Mouse (Mus musculus): ENCODE measurements around the gene Fan1. TPM values are rescaled to one million over a fixed set of nuclear protein-coding genes. Genes with fewer than 3 reads are reported as not detected.

Gene Fan1
- polyA plus RNA-seq, 2 experiments, result 0.70 to 1.1 TPM

GRCm38 (mm10) chr7:64357405-64357804 is 16.5 kb downstream of the Fan1 start:
- ATAC-seq (ENCODE audit: insufficient read depth) (no peak), DNase-seq (ENCODE audit: low read depth in 3 of 3, low spot score in 3 of 3) (no peak)
- no peaks in the 10 kb centered on the region for H3K27me3 ChIP-seq (ENCODE audit: control insufficient read depth, insufficient read depth, low read length)
- H3K36me3 ChIP-seq (replicated peaks; ENCODE audit: control insufficient read depth, insufficient read depth, low read depth), result no peaks in the 10 kb centered on the region; the same call in 1 of the 2 replicates
- no peak overlapping the region for H3K27ac ChIP-seq
- H3K9me3 ChIP-seq (ENCODE audit: control insufficient read depth, low read length), result no peaks in the 10 kb centered on the region
- no peak overlapping the region for H3K9ac ChIP-seq (replicated peaks)
- WGBS (ENCODE audit: insufficient replicate concordance), result 87% methylated on average over 9 of the region's 9 CpGs
- H3K4me1 ChIP-seq (replicated peaks; ENCODE audit: control insufficient read depth in 2 of 2, insufficient read depth in 2 of 2, low read length in 1 of 2), result no peaks in the 10 kb centered on the region
- H3K4me2 ChIP-seq (ENCODE audit: low read depth), result no peak overlapping the region
- H3K4me3 ChIP-seq (ENCODE audit: insufficient read depth in 1 of 2, low read depth in 2 of 2, low read length in 2 of 2), result no peak overlapping the region
- TF ChIP-seq CTCF (IDR thresholded peaks at IDR 0.05; ENCODE audit: low read depth) (no peak), EP300 (IDR thresholded peaks at IDR 0.05; ENCODE audit: low read depth) (no peak)

GRCm38 (mm10) chr7:64356661-64357060 is 17.2 kb downstream of the Fan1 start:
- DNase-seq (ENCODE audit: low read depth in 3 of 3, low spot score in 3 of 3) (no peak), ATAC-seq (ENCODE audit: insufficient read depth) (no peak)
- H3K36me3 ChIP-seq (replicated peaks; ENCODE audit: control insufficient read depth, insufficient read depth, low read depth), result no peaks in the 10 kb centered on the region; the same call in 1 of the 2 replicates
- H3K4me2 ChIP-seq (ENCODE audit: low read depth), result no peak overlapping the region
- H3K9me3 ChIP-seq (ENCODE audit: control insufficient read depth, low read length), result no peaks in the 10 kb centered on the region
- TF ChIP-seq CTCF (IDR thresholded peaks at IDR 0.05; ENCODE audit: low read depth), result no peak
- no peak for TF ChIP-seq EP300 (IDR thresholded peaks at IDR 0.05; ENCODE audit: low read depth)
- H3K9ac ChIP-seq (replicated peaks), result no peak overlapping the region
- no peaks in the 10 kb centered on the region for H3K27me3 ChIP-seq (ENCODE audit: control insufficient read depth, insufficient read depth, low read length)
- no peak overlapping the region for H3K4me3 ChIP-seq (ENCODE audit: insufficient read depth in 1 of 2, low read depth in 2 of 2, low read length in 2 of 2)
- H3K4me1 ChIP-seq (replicated peaks; ENCODE audit: control insufficient read depth in 2 of 2, insufficient read depth in 2 of 2, low read length in 1 of 2), result no peaks in the 10 kb centered on the region
- no peak overlapping the region for H3K27ac ChIP-seq
- WGBS (ENCODE audit: insufficient replicate concordance), result 75% methylated on average over 5 of the region's 5 CpGs

GRCm38 (mm10) chr7:64354206-64354605 is 19.7 kb downstream of the Fan1 start:
- H3K9me3 ChIP-seq (ENCODE audit: control insufficient read depth, low read length), result no peaks in the 10 kb centered on the region
- TF ChIP-seq EP300 (IDR thresholded peaks at IDR 0.05; ENCODE audit: low read depth) (no peak), CTCF (IDR thresholded peaks at IDR 0.05; ENCODE audit: low read depth) (no peak)
- H3K27me3 ChIP-seq (ENCODE audit: control insufficient read depth, insufficient read depth, low read length), result no peaks in the 10 kb centered on the region
- no peak overlapping the region for H3K4me3 ChIP-seq (ENCODE audit: insufficient read depth in 1 of 2, low read depth in 2 of 2, low read length in 2 of 2)
- WGBS (ENCODE audit: insufficient replicate concordance), result 68% methylated on average over 14 of the region's 14 CpGs
- H3K9ac ChIP-seq (replicated peaks), result no peak overlapping the region
- no peak for ATAC-seq (ENCODE audit: insufficient read depth)
- DNase-seq (ENCODE audit: low read depth in 3 of 3, low spot score in 3 of 3), result no peak
- H3K4me1 ChIP-seq (replicated peaks; ENCODE audit: control insufficient read depth in 2 of 2, insufficient read depth in 2 of 2, low read length in 1 of 2), result no peaks in the 10 kb centered on the region
- no peak overlapping the region for H3K4me2 ChIP-seq (ENCODE audit: low read depth)
- no peak overlapping the region for H3K27ac ChIP-seq
- no peaks in the 10 kb centered on the region for H3K36me3 ChIP-seq (replicated peaks; ENCODE audit: control insufficient read depth, insufficient read depth, low read depth)

GRCm38 (mm10) chr7:64351087-64351486 is 22.8 kb downstream of the Fan1 start:
- no peak overlapping the region for H3K4me3 ChIP-seq (ENCODE audit: insufficient read depth in 1 of 2, low read depth in 2 of 2, low read length in 2 of 2)
- TF ChIP-seq EP300 (IDR thresholded peaks at IDR 0.05; ENCODE audit: low read depth), result no peak
- TF ChIP-seq CTCF (IDR thresholded peaks at IDR 0.05; ENCODE audit: low read depth), result no peak
- H3K9me3 ChIP-seq (ENCODE audit: control insufficient read depth, low read length), result no peaks in the 10 kb centered on the region
- no peaks in the 10 kb centered on the region for H3K27me3 ChIP-seq (ENCODE audit: control insufficient read depth, insufficient read depth, low read length)
- H3K27ac ChIP-seq, result no peak overlapping the region
- DNase-seq (ENCODE audit: low read depth in 3 of 3, low spot score in 3 of 3) (no peak), ATAC-seq (ENCODE audit: insufficient read depth) (no peak)
- H3K4me2 ChIP-seq (ENCODE audit: low read depth), result no peak overlapping the region
- no peaks in the 10 kb centered on the region for H3K4me1 ChIP-seq (replicated peaks; ENCODE audit: control insufficient read depth in 2 of 2, insufficient read depth in 2 of 2, low read length in 1 of 2)
- H3K9ac ChIP-seq (replicated peaks), result no peak overlapping the region
- no peaks in the 10 kb centered on the region; the same call in 1 of the 2 replicates for H3K36me3 ChIP-seq (replicated peaks; ENCODE audit: control insufficient read depth, insufficient read depth, low read depth)
- WGBS (ENCODE audit: insufficient replicate concordance), result 51% methylated on average over 4 of the region's 4 CpGs

GRCm38 (mm10) chr7:64349147-64349861 is 24.6 kb downstream of the Fan1 start:
- ATAC-seq (ENCODE audit: insufficient read depth), result no peak
- H3K27ac ChIP-seq, result no peak overlapping the region
- WGBS (ENCODE audit: insufficient replicate concordance), result 76% methylated on average over 15 of the region's 15 CpGs
- H3K4me2 ChIP-seq (ENCODE audit: low read depth), result no peak overlapping the region
- H3K9ac ChIP-seq (replicated peaks), result no peak overlapping the region
- no peaks in the 10 kb centered on the region; the same call in 1 of the 2 replicates for H3K36me3 ChIP-seq (replicated peaks; ENCODE audit: control insufficient read depth, insufficient read depth, low read depth)
- no peaks in the 10 kb centered on the region for H3K27me3 ChIP-seq (ENCODE audit: control insufficient read depth, insufficient read depth, low read length)
- H3K9me3 ChIP-seq (ENCODE audit: control insufficient read depth, low read length), result no peaks in the 10 kb centered on the region
- no peak for DNase-seq (ENCODE audit: low read depth in 3 of 3, low spot score in 3 of 3)
- no peaks in the 10 kb centered on the region for H3K4me1 ChIP-seq (replicated peaks; ENCODE audit: control insufficient read depth in 2 of 2, insufficient read depth in 2 of 2, low read length in 1 of 2)
- TF ChIP-seq CTCF (IDR thresholded peaks at IDR 0.05; ENCODE audit: low read depth) (no peak), EP300 (IDR thresholded peaks at IDR 0.05; ENCODE audit: low read depth) (no peak)
- H3K4me3 ChIP-seq (ENCODE audit: insufficient read depth in 1 of 2, low read depth in 2 of 2, low read length in 2 of 2), result no peak overlapping the region
